Mouse (Mus musculus) thymus, adult 2 months (tissue): ENCODE measurements around the gene Pik3c2a. TPM values are rescaled to one million over a fixed set of nuclear protein-coding genes. Genes with fewer than 3 reads are reported as not detected.
A peak's percentile ranks its signal among the peaks of the same experiment; 100 is the strongest.

Experiments used
- DNase-seq: peaks from one replicate; pipeline ENCODE4 v3.0.0; 2021
- H3K27ac ChIP-seq: fragments of 200-500 bp; 2 replicates; pipeline ENCODE4 v1.5.1; 2012; ENCODE audit warnings: low read length, control low read depth; ENCODE audit not compliant: control insufficient read depth, insufficient read depth
- H3K27me3 ChIP-seq: fragments of 200-500 bp; 2 replicates; pipeline ENCODE4 v1.6.1; 2012; ENCODE audit warnings: mild to moderate bottlenecking, low read length, moderate library complexity, mixed read lengths; ENCODE audit not compliant: control insufficient read depth, insufficient read depth
- H3K36me3 ChIP-seq: fragments of 200-500 bp; 2 replicates; pipeline ENCODE4 v1.6.1; 2012; ENCODE audit warnings: mild to moderate bottlenecking, low read length, moderate library complexity; ENCODE audit not compliant: control insufficient read depth, insufficient read depth
- H3K4me1 ChIP-seq: fragments of 200-500 bp; replicated peaks from 2 replicates; pipeline ENCODE4 v1.6.1; 2012; ENCODE audit warnings: low read length; ENCODE audit not compliant: control insufficient read depth, insufficient read depth
- H3K4me3 ChIP-seq: fragments of 200-500 bp; 2 replicates; pipeline ENCODE4 v1.5.1; 2012; ENCODE audit warnings: mild to moderate bottlenecking, low read length, control low read depth, moderate library complexity; ENCODE audit not compliant: control insufficient read depth, insufficient read depth
- CTCF ChIP-seq: fragments of 200-500 bp; IDR thresholded peaks from 2 replicates; pipeline ENCODE4 v1.5.1; 2012; ENCODE audit warnings: mild to moderate bottlenecking, control low read depth, low read length, moderate library complexity, borderline replicate concordance; ENCODE audit not compliant: control insufficient read depth, poor library complexity, insufficient read depth; ENCODE audit errors: extremely low read depth
- POLR2A ChIP-seq: fragments of 200-500 bp; IDR thresholded peaks from 2 replicates; pipeline ENCODE4 v1.6.1; 2012; ENCODE audit warnings: mild to moderate bottlenecking, low read length, control low read depth, moderate library complexity; ENCODE audit not compliant: control insufficient read depth, poor library complexity, insufficient read depth; ENCODE audit errors: extremely low read depth
- WGBS: fragments of 180-500 bp; shearing (Covaris S2); methylation state at CpG from one replicate; pipeline ENCODE4 v1.1.7; 2018; 5-methylcytosine and 5-hydroxymethylcytosine counted together
- polyA plus RNA-seq: library from polyadenylated mRNA; depleted of rRNA; stranded (reverse); fragments of >200 nt; gene quantifications from 2 replicates; pipeline ENCODE4 v1.2.3, GENCODE M21; 2012

Gene Pik3c2a
- polyA plus RNA-seq, 1 experiment: 5.0 TPM

DNA sequence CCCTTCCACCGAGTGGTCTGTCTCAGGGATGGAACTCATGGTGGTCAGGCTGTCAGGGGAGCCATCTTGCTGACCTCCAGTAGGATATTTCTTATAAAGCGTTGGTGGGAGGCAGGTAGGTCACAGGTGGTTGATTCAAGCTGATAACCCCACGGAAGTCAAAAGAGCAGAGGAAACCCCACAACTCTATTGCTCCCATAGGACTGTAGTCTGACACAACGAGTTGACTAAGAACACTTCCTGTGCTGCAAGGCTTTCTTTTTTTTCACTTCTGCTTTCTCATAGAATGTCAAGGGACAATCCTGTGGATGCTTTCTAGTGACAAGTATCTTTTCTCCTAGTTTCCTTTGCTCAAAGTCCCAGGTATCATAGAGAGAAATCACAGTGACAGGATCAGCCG, 33.0 kb upstream of the Pik3c2a start:
- TF ChIP-seq POLR2A (no peak), CTCF (no peak)
- Histone ChIP-seq H3K4me3 (no peak overlapping the region), H3K4me1 (no peaks in the 10 kb centered on the region), H3K27me3 (no peaks in the 10 kb centered on the region), H3K36me3 (no peaks in the 10 kb centered on the region), H3K27ac (no peak overlapping the region)
- DNase-seq: no peak
- WGBS: 19% methylated on average over 5 of the region's 5 CpGs

DNA sequence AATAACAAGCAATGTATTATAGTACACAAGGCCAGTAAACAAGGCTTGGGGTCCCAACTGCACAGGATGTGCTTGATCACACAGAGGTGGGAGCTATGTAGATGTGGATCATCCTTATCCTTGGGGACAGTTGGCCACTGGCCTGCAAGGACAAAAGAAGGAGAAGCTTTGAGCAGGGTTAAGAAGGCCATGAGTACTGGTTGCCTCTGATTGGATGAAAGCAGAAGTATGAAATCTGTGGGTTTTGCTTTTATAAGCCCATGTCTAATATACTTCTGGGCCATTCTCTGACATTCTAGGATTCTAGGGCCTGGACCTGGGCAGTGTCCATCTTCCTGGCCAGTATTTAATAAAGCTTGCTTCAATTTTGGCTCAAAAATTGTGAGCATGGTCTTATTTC, 32.6 kb upstream of the Pik3c2a start:
- no peaks in the 10 kb centered on the region for H3K27me3 ChIP-seq
- no peak for DNase-seq
- H3K27ac ChIP-seq: no peak overlapping the region
- no peak for TF ChIP-seq POLR2A
- TF ChIP-seq CTCF: no peak
- H3K4me3 ChIP-seq: no peak overlapping the region
- no peaks in the 10 kb centered on the region for H3K36me3 ChIP-seq
- H3K4me1 ChIP-seq: no peaks in the 10 kb centered on the region

DNA sequence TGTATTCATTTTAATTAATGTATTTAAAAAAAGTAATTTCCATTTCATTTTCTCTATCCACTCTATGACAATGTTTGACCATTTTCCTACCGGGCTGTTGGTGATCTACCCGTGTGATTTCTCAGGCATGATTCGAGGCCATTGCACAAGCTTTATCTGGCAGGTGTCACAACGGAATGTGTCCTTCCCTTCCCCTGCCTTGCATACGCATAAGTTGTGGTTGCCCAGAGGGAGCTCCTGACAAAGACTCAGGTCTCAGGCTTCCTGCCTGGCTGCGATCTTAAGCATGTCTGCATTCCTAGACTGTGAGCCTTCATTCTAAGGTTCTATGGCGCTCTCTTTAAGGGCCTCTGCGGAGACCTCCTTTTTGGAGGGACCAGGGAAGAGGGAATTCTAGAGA, 18.9 kb upstream of the Pik3c2a start:
- DNase-seq: no peak

DNA sequence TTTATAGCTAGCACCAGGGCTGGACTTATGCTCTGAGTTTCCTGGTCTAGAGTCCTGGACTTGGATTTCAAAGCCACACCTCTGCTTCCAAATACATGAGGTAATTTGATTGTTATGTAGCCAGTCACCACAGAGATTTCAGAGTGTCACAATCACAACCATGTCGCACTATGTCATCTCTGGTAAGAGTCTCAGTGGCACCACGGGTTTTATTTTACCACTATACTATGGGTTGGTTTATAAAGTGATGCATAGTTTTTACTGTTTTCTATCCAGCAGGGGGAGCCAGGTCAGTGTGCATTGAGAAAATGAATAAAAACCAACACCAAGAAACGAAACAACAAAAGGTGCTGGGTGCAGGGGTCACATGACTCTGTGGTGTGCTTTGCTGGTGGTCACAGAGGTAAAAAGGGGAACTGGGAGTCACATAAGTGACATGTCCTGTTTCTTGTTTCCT, 15.8 kb upstream of the Pik3c2a start:
- TF ChIP-seq CTCF: no peak
- no peak for TF ChIP-seq POLR2A
- H3K4me1 ChIP-seq: 0 out of 2 replicates have a peak, but pooled peaks cover 2% of the 10 kb centered on the region
- no peaks in the 10 kb centered on the region for H3K27me3 ChIP-seq
- DNase-seq: peak; percentile 33
- H3K27ac ChIP-seq: no peak overlapping the region
- 13% methylated on average over 3 of the region's 3 CpGs for WGBS
- H3K4me3 ChIP-seq: no peak overlapping the region
- no peaks in the 10 kb centered on the region for H3K36me3 ChIP-seq

More for the DNA sequence above, 18.9 kb upstream of the Pik3c2a start:
- H3K4me1 ChIP-seq: 0 out of 2 replicates have a peak, but pooled peaks cover 2% of the 10 kb centered on the region
- TF ChIP-seq POLR2A (no peak), CTCF (no peak)
- H3K36me3 ChIP-seq: no peaks in the 10 kb centered on the region
- no peaks in the 10 kb centered on the region for H3K27me3 ChIP-seq
- H3K27ac ChIP-seq: no peak overlapping the region
- 11% methylated on average over 8 of the region's 8 CpGs for WGBS
- no peak overlapping the region for H3K4me3 ChIP-seq

DNA sequence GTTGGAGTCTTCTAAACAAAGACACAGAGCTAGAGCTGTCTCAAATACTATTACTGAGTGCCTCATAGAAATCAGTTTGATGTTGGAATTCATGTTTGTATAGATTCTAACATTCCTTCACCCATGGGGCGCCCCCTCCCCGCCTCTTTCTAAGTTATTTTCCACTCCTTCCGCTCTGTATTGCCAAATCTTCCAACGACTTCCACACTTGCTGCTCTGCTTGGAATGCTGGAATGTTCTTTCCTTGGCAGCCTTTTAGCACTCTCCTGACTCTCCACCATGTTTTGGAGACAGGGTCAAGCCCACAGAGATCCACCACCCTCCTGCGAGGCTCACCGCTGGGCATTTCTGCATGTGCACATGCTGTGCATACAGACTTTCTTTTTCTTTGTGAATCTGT, 14.1 kb upstream of the Pik3c2a start:
- no peak for DNase-seq
- Histone ChIP-seq H3K4me3 (no peak overlapping the region), H3K36me3 (no peaks in the 10 kb centered on the region), H3K27me3 (no peaks in the 10 kb centered on the region), H3K4me1 (0 out of 2 replicates have a peak, but pooled peaks cover 2% of the 10 kb centered on the region), H3K27ac (no peak overlapping the region)
- WGBS: 88% methylated on average over 6 of the region's 6 CpGs
- TF ChIP-seq CTCF (no peak), POLR2A (no peak)

DNA sequence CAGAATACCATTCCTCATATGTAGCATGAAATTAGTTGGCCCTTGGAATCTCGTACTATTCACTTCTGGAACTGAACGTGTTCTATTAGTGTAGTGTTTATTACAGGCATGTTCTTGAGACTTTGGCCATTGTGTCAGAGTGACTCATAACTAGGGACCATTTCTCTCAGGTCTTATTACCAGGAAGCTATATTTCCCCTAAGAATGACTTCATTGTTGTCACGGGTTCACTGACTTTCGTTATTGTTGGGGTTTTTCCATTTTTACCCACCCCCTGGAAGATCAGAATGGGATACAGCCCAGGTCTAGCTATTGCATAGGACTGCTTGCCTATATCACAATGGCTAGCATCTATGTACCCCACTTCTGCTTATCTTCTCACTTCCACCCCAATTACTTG, 13.7 kb upstream of the Pik3c2a start:
- no peak overlapping the region for H3K4me3 ChIP-seq
- no peak for DNase-seq
- 0 out of 2 replicates have a peak, but pooled peaks cover 2% of the 10 kb centered on the region for H3K4me1 ChIP-seq
- no peak overlapping the region for H3K27ac ChIP-seq
- WGBS: 61% methylated on average over 4 of the region's 4 CpGs
- no peak for TF ChIP-seq CTCF
- no peaks in the 10 kb centered on the region for H3K27me3 ChIP-seq
- H3K36me3 ChIP-seq: no peaks in the 10 kb centered on the region

DNA sequence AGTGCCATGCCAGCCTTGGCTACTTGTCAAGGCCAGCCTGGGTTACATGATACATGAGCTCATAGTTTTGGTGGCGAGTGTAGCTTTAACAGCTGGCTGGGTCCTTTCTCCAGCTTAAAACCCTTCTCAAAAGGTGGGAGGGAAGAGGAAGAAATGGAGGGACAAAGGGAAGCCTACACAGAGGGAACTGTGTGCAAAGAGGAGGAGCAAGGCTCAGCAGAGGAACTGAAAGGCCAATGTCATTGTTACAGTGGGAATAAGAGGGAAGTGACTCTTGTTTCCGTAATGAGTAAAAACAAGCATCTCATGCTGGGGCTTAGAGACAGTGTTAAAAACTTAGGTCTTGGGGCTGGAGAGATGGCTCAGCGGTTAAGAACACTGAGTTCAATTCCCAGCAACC, 3.4 kb upstream of the Pik3c2a start:
- no peak for TF ChIP-seq POLR2A
- no peak for TF ChIP-seq CTCF
- Histone ChIP-seq H3K4me3 (no peak overlapping the region), H3K27ac (no peak overlapping the region), H3K27me3 (no peaks in the 10 kb centered on the region; the same call in 1 of the 2 replicates), H3K36me3 (no peaks in the 10 kb centered on the region), H3K4me1 (peaks cover 7% of the 10 kb centered on the region)
- WGBS: 92% methylated on average over 3 of the region's 3 CpGs
- DNase-seq: no peak
